Comparison of ENCODE assay signal across 8 mouse cellular contexts in genomic region chr7:27308821-27309549, GRCm38 (mm10). TPM values are rescaled to one million over a fixed set of nuclear protein-coding genes. Genes with fewer than 3 reads are reported as not detected.
A peak's percentile ranks its signal among the peaks of the same experiment; 100 is the strongest.
DNase-seq lines count a peak whose midpoint lies in the region; ATAC-seq lines count a peak whose summit lies in the region.

No protein-coding gene starts in this region.

- peak overlapping the region; percentile 10; the same call in 1 of the 2 replicates for H3K9ac ChIP-seq in embryonic facial prominence, embryonic 12.5 days
- H3K9ac ChIP-seq in intestine, embryonic 16.5 days (ENCODE audit: low read depth, low read length) = no peak overlapping the region
- no peak overlapping the region for H3K9ac ChIP-seq in midbrain, embryonic 11.5 days (ENCODE audit: low read length)

- H3K4me2 ChIP-seq in embryonic facial prominence, embryonic 12.5 days (replicated peaks) = peak overlapping the region; percentile 57
- peak overlapping the region; percentile 61 for H3K4me2 ChIP-seq in intestine, embryonic 16.5 days (ENCODE audit: low read depth, low read length)
- H3K4me2 ChIP-seq in midbrain, embryonic 11.5 days = peak overlapping the region; percentile 40

- ATAC-seq in CD4-positive, CD25-positive, alpha-beta regulatory T cell, adult 4 months = no peak
- peak; percentile 36; the same call in 1 of the 2 replicates for ATAC-seq in embryonic facial prominence, embryonic 12.5 days (ENCODE audit: insufficient number of reproducible peaks, insufficient read depth, low FRiP score, low TSS enrichment)
- peak; percentile 49 for ATAC-seq in intestine, embryonic 16.5 days
- peak; percentile 28 for ATAC-seq in midbrain, embryonic 11.5 days (ENCODE audit: low FRiP score)
- no peak for ATAC-seq in activated CD4-positive, CD25-positive, alpha-beta regulatory T cell, adult 4 months

- peaks cover 10% of the 10 kb centered on the region; the same call in 1 of the 2 replicates for H3K9me3 ChIP-seq in embryonic facial prominence, embryonic 12.5 days
- H3K9me3 ChIP-seq in intestine, embryonic 16.5 days (ENCODE audit: control insufficient read depth, low read length) = peaks cover 1% of the 10 kb centered on the region; the same call in 1 of the 2 replicates
- H3K9me3 ChIP-seq in midbrain, embryonic 11.5 days (ENCODE audit: control insufficient read depth, low read length) = peaks cover 3% of the 10 kb centered on the region; the same call in 1 of the 2 replicates

- DNase-seq in CD4-positive, CD25-positive, alpha-beta regulatory T cell, adult 2 months (ENCODE audit: low read depth, low spot score) = peak; percentile 20
- DNase-seq in midbrain, embryonic 11.5 days (ENCODE audit: low spot score, missing footprints) = peak; percentile 90
- no peak for DNase-seq in cerebellum, postnatal 25 days
- DNase-seq in layer of hippocampus, adult 9-10 months (ENCODE audit: low spot score) = no peak

- peaks cover 27% of the 10 kb centered on the region for H3K27me3 ChIP-seq in embryonic facial prominence, embryonic 12.5 days
- no peaks in the 10 kb centered on the region for H3K27me3 ChIP-seq in intestine, embryonic 16.5 days (replicated peaks; ENCODE audit: control insufficient read depth, insufficient read depth, low read length)
- peaks cover 13% of the 10 kb centered on the region for H3K27me3 ChIP-seq in midbrain, embryonic 11.5 days (ENCODE audit: control insufficient read depth, insufficient read depth, low read length)

- H3K4me3 ChIP-seq in embryonic facial prominence, embryonic 12.5 days = peak overlapping the region; percentile 33
- peak overlapping the region; percentile 38 for H3K4me3 ChIP-seq in intestine, embryonic 16.5 days (ENCODE audit: low read length)
- H3K4me3 ChIP-seq in midbrain, embryonic 11.5 days (ENCODE audit: low read depth, low read length) = no peak overlapping the region

- H3K4me1 ChIP-seq in embryonic facial prominence, embryonic 12.5 days = peaks cover 3% of the 10 kb centered on the region; the same call in 1 of the 2 replicates
- H3K4me1 ChIP-seq in intestine, embryonic 16.5 days (ENCODE audit: control insufficient read depth, insufficient read depth, low read length) = peaks cover 12% of the 10 kb centered on the region
- H3K4me1 ChIP-seq in midbrain, embryonic 11.5 days (ENCODE audit: control insufficient read depth, insufficient read depth, low read length) = peaks cover 8% of the 10 kb centered on the region

- H3K36me3 ChIP-seq in embryonic facial prominence, embryonic 12.5 days = peaks cover 3% of the 10 kb centered on the region; the same call in 1 of the 2 replicates
- peaks cover under 1% of the 10 kb centered on the region for H3K36me3 ChIP-seq in intestine, embryonic 16.5 days (ENCODE audit: control insufficient read depth, insufficient read depth, low read length)
- H3K36me3 ChIP-seq in midbrain, embryonic 11.5 days (ENCODE audit: control insufficient read depth, insufficient read depth, low read length) = no peaks in the 10 kb centered on the region

- H3K27ac ChIP-seq in embryonic facial prominence, embryonic 12.5 days = no peak overlapping the region
- no peak overlapping the region for H3K27ac ChIP-seq in intestine, embryonic 16.5 days (ENCODE audit: low read length)
- no peak overlapping the region for H3K27ac ChIP-seq in midbrain, embryonic 11.5 days (ENCODE audit: low read depth, low read length)

- 7% methylated on average over 28 of the region's 28 CpGs for WGBS in embryonic facial prominence, embryonic 12.5 days
- WGBS in intestine, embryonic 16.5 days = 12% methylated on average over 28 of the region's 28 CpGs
- WGBS in midbrain, embryonic 11.5 days = 10% methylated on average over 28 of the region's 28 CpGs

RNA-seq across cellular contexts. Expression of gene Ltbp4, which starts 28.5 kb away (rescaled TPM):
- polyA plus RNA-seq in CD4-positive, CD25-positive, alpha-beta regulatory T cell, adult 4 months (2017; shearing (Covaris generic)) = 1 to 10 TPM in 1 of 2 experiments, under 1 TPM in 1; 0.77 to 2.0 TPM
- polyA plus RNA-seq in embryonic facial prominence, embryonic 12.5 days (2016; fragmentation: Nextera tagmentation; extraction: Ambion mirVana) = 15.9 and 16.8 TPM in 2 replicates
- 70.2 and 79.2 TPM in 2 replicates for polyA plus RNA-seq in intestine, embryonic 16.5 days (2015; fragmentation: Nextera tagmentation; extraction: Ambion mirVana)
- 2.9 and 5.8 TPM in 2 replicates for polyA plus RNA-seq in midbrain, embryonic 11.5 days (2014; fragmentation: Nextera tagmentation; extraction: Ambion mirVana)
- polyA plus RNA-seq in activated CD4-positive, CD25-positive, alpha-beta regulatory T cell, adult 4 months (2017; shearing (Covaris generic)) = 1 to 10 TPM in 1 of 2 experiments, under 1 TPM in 1; 0.94 to 1.3 TPM

RNA-seq across cellular contexts. Expression of gene Shkbp1, which starts 46.8 kb away (rescaled TPM):
- 10 to 100 TPM; 49.2 to 76.0 TPM for polyA plus RNA-seq in CD4-positive, CD25-positive, alpha-beta regulatory T cell, adult 4 months (2017; shearing (Covaris generic))
- polyA plus RNA-seq in embryonic facial prominence, embryonic 12.5 days (2016; fragmentation: Nextera tagmentation; extraction: Ambion mirVana) = 75.8 and 83.2 TPM in 2 replicates
- 35.6 and 37.8 TPM in 2 replicates for polyA plus RNA-seq in intestine, embryonic 16.5 days (2015; fragmentation: Nextera tagmentation; extraction: Ambion mirVana)
- polyA plus RNA-seq in midbrain, embryonic 11.5 days (2014; fragmentation: Nextera tagmentation; extraction: Ambion mirVana) = 45.9 and 50.7 TPM in 2 replicates
- 10 to 100 TPM; 48.9 to 66.0 TPM for polyA plus RNA-seq in activated CD4-positive, CD25-positive, alpha-beta regulatory T cell, adult 4 months (2017; shearing (Covaris generic))

RNA-seq across cellular contexts. Expression of gene Gm20479, which starts 48.2 kb away (rescaled TPM):
- polyA plus RNA-seq in CD4-positive, CD25-positive, alpha-beta regulatory T cell, adult 4 months (2017; shearing (Covaris generic)) = not detected
- 0.58 and 0.94 TPM in 2 replicates for polyA plus RNA-seq in embryonic facial prominence, embryonic 12.5 days (2016; fragmentation: Nextera tagmentation; extraction: Ambion mirVana)
- polyA plus RNA-seq in intestine, embryonic 16.5 days (2015; fragmentation: Nextera tagmentation; extraction: Ambion mirVana) = 1.6 TPM in 1 of 2 replicates, not detected in the other
- polyA plus RNA-seq in midbrain, embryonic 11.5 days (2014; fragmentation: Nextera tagmentation; extraction: Ambion mirVana) = not detected in 2 replicates
- 1 to 10 TPM; 1.4 to 3.3 TPM for polyA plus RNA-seq in activated CD4-positive, CD25-positive, alpha-beta regulatory T cell, adult 4 months (2017; shearing (Covaris generic))

RNA-seq across cellular contexts. Expression of gene Numbl, which starts 50.8 kb away (rescaled TPM):
- polyA plus RNA-seq in CD4-positive, CD25-positive, alpha-beta regulatory T cell, adult 4 months (2017; shearing (Covaris generic)) = under 1 TPM; 0.11 to 0.25 TPM
- 36.5 and 39.7 TPM in 2 replicates for polyA plus RNA-seq in embryonic facial prominence, embryonic 12.5 days (2016; fragmentation: Nextera tagmentation; extraction: Ambion mirVana)
- 9.1 and 10.8 TPM in 2 replicates for polyA plus RNA-seq in intestine, embryonic 16.5 days (2015; fragmentation: Nextera tagmentation; extraction: Ambion mirVana)
- 16.9 and 17.7 TPM in 2 replicates for polyA plus RNA-seq in midbrain, embryonic 11.5 days (2014; fragmentation: Nextera tagmentation; extraction: Ambion mirVana)
- polyA plus RNA-seq in activated CD4-positive, CD25-positive, alpha-beta regulatory T cell, adult 4 months (2017; shearing (Covaris generic)) = not detected

Comparison
In these comparisons a context has a peak if more than half of its experiments do, and no peak if none do; other contexts are left out.
1. DNase-seq: peak in CD4-positive, CD25-positive, alpha-beta regulatory T cell, adult 2 months (single experiment) and midbrain, embryonic 11.5 days (single experiment); none in cerebellum, postnatal 25 days (0 of 2) and layer of hippocampus, adult 9-10 months (single experiment).
2. ATAC-seq: peak in embryonic facial prominence, embryonic 12.5 days (single experiment), intestine, embryonic 16.5 days (single experiment) and midbrain, embryonic 11.5 days (single experiment); none in CD4-positive, CD25-positive, alpha-beta regulatory T cell, adult 4 months (single experiment) and activated CD4-positive, CD25-positive, alpha-beta regulatory T cell, adult 4 months (single experiment).
3. Peak in every context shown above with its lines, with median percentiles within 50 percentile points of each other: H3K4me2 ChIP-seq.